Mouse (Mus musculus) midbrain, embryonic 12.5 days (tissue): ENCODE data around the gene Pmepa1. TPM values are rescaled to one million over a fixed set of nuclear protein-coding genes. Genes with fewer than 3 reads are reported as not detected.

ENCODE experiments used
- ATAC-seq: fragments of 200-750 bp; cut with Nextera tagmentation; 2 replicates; pipeline ENCODE4 v1.8.0; 2017; ENCODE audit warnings: low read depth, moderate TSS enrichment, moderate library complexity; ENCODE audit not compliant: low FRiP score
- H3K27ac ChIP-seq: fragments of 300-500 bp; sonication (generic); replicated peaks from 2 replicates; pipeline ENCODE4 v1.5.1; 2016; ENCODE audit warnings: mild to moderate bottlenecking
- H3K27me3 ChIP-seq: fragments of 300-500 bp; sonication (generic); 2 replicates; pipeline ENCODE4 v1.6.1; 2016; ENCODE audit warnings: mild to moderate bottlenecking
- H3K36me3 ChIP-seq: fragments of 300-500 bp; sonication (generic); 2 replicates; pipeline ENCODE4 v1.6.1; 2016
- H3K4me1 ChIP-seq: fragments of 300-500 bp; sonication (generic); 2 replicates; pipeline ENCODE4 v1.6.1; 2016
- H3K4me2 ChIP-seq: fragments of 300-500 bp; sonication (generic); replicated peaks from 2 replicates; pipeline ENCODE4 v1.6.1; 2016; ENCODE audit warnings: mild to moderate bottlenecking, moderate library complexity
- H3K4me3 ChIP-seq: fragments of 300-500 bp; sonication (generic); 2 replicates; pipeline ENCODE4 v1.5.1; 2016; ENCODE audit warnings: mild to moderate bottlenecking
- H3K9ac ChIP-seq: fragments of 300-500 bp; sonication (generic); replicated peaks from 2 replicates; pipeline ENCODE4 v1.6.1; 2016; ENCODE audit warnings: mild to moderate bottlenecking, moderate library complexity
- H3K9me3 ChIP-seq: fragments of 300-500 bp; sonication (generic); 2 replicates; pipeline ENCODE4 v1.6.1; 2016; ENCODE audit warnings: mild to moderate bottlenecking
- WGBS: fragments of 180-500 bp; shearing (Covaris S2); methylation state at CpG from one replicate; pipeline ENCODE4 v1.1.7; 2016; 5-methylcytosine and 5-hydroxymethylcytosine counted together
- polyA plus RNA-seq: library from polyadenylated mRNA; unstranded; fragments of >200 nt; fragmentation: Nextera tagmentation; extraction: Ambion mirVana; gene quantifications from 2 replicates; pipeline ENCODE4 v1.2.1, GENCODE M21; 2016

The Pmepa1 gene
- polyA plus RNA-seq, 1 experiment from 2014 or later, result 4.6 TPM

DNA sequence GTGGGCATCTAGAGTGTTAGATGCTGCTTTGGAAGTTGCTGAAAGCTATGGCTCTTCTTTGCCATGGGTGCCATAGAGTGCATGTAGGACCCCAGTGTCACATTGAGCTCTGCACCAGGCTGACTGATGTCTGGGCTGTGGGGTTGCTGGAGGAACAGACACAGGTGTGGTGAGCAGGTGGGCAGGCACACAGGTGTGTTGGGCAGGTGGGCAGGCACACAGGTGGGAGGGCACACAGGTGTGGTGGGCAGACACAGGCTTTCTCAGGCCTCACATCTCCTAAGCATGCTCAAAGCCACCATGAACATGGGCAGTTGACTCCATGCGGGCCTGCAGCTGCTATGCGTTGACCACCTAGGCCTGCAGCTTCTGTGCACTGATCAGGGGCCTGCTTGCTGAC, 16.2 kb upstream of the Pmepa1 start:
- 100% methylated on average over 2 of the region's 2 CpGs for WGBS
- no peaks in the 10 kb centered on the region for H3K9me3 ChIP-seq
- no peak overlapping the region for H3K4me2 ChIP-seq
- H3K27ac ChIP-seq, result no peak overlapping the region
- peaks cover 5% of the 10 kb centered on the region; the same call in 1 of the 2 replicates for H3K27me3 ChIP-seq
- ATAC-seq, result no peak
- no peak overlapping the region for H3K9ac ChIP-seq
- no peak overlapping the region for H3K4me3 ChIP-seq
- H3K4me1 ChIP-seq, result no peaks in the 10 kb centered on the region
- H3K36me3 ChIP-seq, result no peaks in the 10 kb centered on the region

DNA sequence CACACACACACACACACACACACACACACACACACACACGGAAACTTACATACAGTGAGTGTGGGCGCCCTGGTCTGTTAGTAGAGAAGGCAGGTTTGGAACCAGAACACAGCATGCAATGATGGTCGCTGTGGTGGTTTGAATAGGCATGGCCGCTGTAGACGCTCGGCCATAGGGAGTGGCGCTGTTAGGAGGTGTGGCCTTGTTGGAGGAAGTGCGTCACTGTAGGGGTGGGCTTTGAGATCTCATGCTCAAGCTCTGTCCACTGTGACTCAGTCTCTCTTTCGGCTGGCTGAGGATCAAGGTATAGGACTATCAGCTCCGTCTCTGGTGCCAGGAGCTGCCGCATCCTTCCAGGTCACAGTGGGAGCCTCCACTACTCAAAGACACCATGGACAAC, 14.6 kb upstream of the Pmepa1 start:
- Histone ChIP-seq H3K4me1 (no peaks in the 10 kb centered on the region), H3K36me3 (no peaks in the 10 kb centered on the region)

DNA sequence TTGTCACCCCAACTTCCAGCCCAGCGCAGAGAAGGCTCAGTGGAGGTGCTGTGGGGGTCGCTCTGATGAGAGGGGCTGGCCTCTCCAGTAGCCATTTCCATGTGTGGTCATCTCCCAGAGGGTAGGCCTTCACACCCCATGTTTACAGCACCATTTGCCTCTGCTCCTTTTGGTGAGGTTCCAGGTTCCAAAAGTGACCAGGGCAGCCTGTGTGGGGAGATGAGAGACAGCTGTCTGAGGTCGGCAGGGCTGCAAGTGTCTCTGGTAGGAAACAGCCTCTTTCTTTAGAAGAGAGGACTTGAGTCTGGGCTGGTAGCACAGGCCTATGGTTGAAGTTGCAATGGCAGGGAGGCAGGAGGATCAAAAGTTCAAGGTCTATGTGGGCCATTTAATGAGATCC, 13.6 kb upstream of the Pmepa1 start:
- Histone ChIP-seq H3K36me3 (no peaks in the 10 kb centered on the region), H3K9ac (no peak overlapping the region), H3K4me2 (no peak overlapping the region), H3K4me1 (no peaks in the 10 kb centered on the region), H3K4me3 (no peak overlapping the region), H3K27me3 (no peaks in the 10 kb centered on the region), H3K9me3 (no peaks in the 10 kb centered on the region), H3K27ac (no peak overlapping the region)
- no peak for ATAC-seq
- 93% methylated on average over 3 of the region's 3 CpGs for WGBS

More for the DNA sequence above, 14.6 kb upstream of the Pmepa1 start:
- Histone ChIP-seq H3K4me3 (no peak overlapping the region), H3K4me2 (no peak overlapping the region), H3K9ac (no peak overlapping the region), H3K27me3 (no peaks in the 10 kb centered on the region), H3K9me3 (no peaks in the 10 kb centered on the region), H3K27ac (no peak overlapping the region)
- no peak for ATAC-seq
- WGBS, result 93% methylated on average over 11 of the region's 11 CpGs

DNA sequence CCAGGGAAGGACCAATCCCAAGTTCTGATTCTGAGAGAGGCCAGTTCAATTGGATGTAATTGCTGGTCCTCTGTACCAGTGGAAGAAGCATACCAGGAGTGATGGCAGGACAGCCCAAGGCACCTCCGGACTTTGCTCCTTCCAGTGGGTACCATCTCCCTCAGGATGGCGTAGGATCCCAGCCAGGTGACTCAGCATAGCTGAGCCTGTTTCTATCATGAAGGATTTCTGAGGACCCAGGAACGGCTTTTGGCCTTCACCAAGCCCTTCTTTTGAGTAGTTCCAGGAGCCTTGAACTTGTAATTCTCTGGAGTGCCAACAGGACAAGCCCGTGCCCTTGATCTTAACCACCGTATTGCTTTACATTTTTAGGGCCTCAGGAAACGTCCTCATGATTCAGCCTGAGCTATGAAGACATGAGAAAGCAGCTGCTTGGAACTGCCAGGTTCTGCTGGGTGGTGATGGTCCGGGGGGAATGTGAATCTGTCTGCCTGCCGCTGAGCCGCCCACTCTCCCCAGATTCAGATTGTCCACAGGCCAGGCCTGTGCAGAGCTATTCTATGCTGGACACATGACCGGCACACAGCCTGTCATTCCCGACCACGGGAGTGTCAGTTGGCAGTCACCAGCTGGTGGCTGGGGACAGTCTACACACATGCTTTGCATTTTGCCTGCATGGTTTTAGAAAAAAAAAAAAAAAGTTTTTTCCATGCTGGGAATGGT, 9.6 kb upstream of the Pmepa1 start:
- 87% methylated on average over 12 of the region's 12 CpGs for WGBS
- Histone ChIP-seq H3K27ac (no peak overlapping the region), H3K4me2 (no peak overlapping the region)

DNA sequence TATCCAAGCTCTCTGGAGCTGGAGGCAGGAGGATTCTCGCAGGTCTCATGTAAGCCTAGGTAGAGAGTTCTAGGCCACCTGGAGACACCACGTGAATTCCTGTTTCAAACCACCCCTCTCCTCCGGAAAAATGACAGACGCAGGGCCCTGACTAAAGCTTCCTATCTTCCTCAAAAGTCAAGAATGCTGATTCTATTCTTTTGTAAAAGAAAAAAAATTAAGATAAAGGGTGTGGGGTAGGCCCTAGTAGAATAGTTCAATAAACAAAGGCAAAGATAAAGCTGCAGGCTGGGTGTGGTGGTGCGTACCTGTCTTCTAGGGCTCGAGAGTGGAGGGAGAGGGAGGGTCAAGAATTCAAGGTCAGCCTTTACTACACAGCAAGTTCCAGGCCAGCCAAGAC, 8.4 kb upstream of the Pmepa1 start:
- Histone ChIP-seq H3K27me3 (peaks cover under 1% of the 10 kb centered on the region; the same call in 1 of the 2 replicates), H3K9ac (no peak overlapping the region), H3K4me2 (no peak overlapping the region), H3K4me1 (peaks cover 4% of the 10 kb centered on the region; the same call in 1 of the 2 replicates), H3K4me3 (no peak overlapping the region), H3K27ac (no peak overlapping the region), H3K9me3 (no peaks in the 10 kb centered on the region), H3K36me3 (no peaks in the 10 kb centered on the region)
- no peak for ATAC-seq
- WGBS, result 80% methylated on average over 6 of the region's 6 CpGs

More for the DNA sequence above, 9.6 kb upstream of the Pmepa1 start:
- H3K4me3 ChIP-seq, result no peak overlapping the region
- no peaks in the 10 kb centered on the region for H3K36me3 ChIP-seq
- H3K4me1 ChIP-seq, result peaks cover 4% of the 10 kb centered on the region; the same call in 1 of the 2 replicates
- H3K9ac ChIP-seq, result no peak overlapping the region
- no peak for ATAC-seq
- H3K9me3 ChIP-seq, result no peaks in the 10 kb centered on the region
- no peaks in the 10 kb centered on the region for H3K27me3 ChIP-seq

DNA sequence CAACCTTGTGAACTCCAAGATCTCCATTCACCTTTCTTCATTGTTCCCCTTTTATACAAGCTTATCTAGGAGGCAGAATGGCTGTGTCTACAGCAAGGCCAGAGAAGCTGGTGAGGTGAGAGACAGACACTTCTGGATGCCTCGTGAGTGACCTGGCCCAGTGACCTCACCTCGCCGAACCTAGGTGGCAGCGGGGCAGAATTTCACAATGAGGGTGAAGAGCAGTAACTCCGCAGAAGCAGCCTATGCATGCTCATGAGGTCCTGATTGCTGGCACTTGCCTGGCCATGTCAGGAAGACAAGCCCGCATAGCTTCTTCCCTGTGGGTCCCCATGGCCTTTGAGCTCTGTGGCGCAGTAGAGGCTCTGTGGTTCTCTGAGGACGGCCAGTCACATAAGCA, 5.9 kb upstream of the Pmepa1 start:
- Histone ChIP-seq H3K27me3 (peaks cover 24% of the 10 kb centered on the region), H3K4me2 (no peak overlapping the region), H3K4me3 (no peak overlapping the region), H3K4me1 (peaks cover 5% of the 10 kb centered on the region), H3K36me3 (no peaks in the 10 kb centered on the region), H3K27ac (no peak overlapping the region), H3K9ac (no peak overlapping the region), H3K9me3 (no peaks in the 10 kb centered on the region)
- 90% methylated on average over 8 of the region's 8 CpGs for WGBS
- no peak for ATAC-seq

DNA sequence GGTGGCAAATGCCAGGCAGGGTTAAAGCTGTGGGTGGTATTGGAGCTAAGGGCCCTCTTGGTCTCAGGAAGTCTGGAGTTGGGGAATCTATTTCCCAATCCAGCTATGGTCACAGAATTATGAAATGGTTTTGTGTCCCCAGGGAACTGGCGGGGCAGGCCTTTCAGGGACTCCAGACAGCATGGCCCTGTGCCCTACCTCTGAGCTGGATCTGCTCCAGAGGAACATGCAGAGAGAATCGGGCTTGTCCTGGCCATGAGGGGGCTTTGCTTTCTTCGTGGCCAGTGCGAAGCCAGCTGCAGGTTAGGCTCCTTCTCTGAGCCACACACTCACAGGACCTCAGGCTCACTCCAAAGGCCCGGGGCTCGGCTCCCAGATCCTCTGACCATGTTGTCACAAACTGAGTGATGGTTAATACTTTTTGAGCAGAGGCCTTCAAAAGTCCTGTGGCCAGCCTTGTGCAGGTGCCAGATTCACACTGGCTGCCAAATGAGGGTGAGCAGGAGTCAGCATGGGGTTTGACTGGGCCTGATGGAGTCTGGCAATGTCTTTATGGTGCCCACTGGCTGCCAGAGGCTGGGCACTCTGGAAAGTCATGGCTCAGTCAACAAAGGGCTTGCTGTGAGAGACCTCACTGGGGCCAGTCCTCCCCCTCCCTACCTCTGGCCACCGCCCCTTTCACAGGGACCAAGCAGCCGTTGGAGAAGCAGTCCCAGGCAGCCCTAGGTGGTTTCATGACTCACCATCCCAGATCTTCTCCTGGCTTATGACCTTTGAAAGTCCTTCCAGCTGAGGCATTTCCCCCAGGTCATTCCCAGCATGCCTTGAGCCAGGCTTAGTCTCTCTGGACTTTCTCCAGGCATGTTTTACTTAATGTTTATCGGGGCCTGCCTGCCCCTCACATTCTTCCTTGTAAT, 4.9 kb upstream of the Pmepa1 start:
- 70% methylated on average over 9 of the region's 9 CpGs for WGBS
- H3K9ac ChIP-seq, result no peak overlapping the region
- no peaks in the 10 kb centered on the region for H3K36me3 ChIP-seq
- no peak overlapping the region for H3K4me2 ChIP-seq
- peaks cover 11% of the 10 kb centered on the region for H3K4me1 ChIP-seq
- peaks cover 24% of the 10 kb centered on the region for H3K27me3 ChIP-seq
- no peak for ATAC-seq
- no peak overlapping the region for H3K27ac ChIP-seq
- no peak overlapping the region for H3K4me3 ChIP-seq
- H3K9me3 ChIP-seq, result no peaks in the 10 kb centered on the region

DNA sequence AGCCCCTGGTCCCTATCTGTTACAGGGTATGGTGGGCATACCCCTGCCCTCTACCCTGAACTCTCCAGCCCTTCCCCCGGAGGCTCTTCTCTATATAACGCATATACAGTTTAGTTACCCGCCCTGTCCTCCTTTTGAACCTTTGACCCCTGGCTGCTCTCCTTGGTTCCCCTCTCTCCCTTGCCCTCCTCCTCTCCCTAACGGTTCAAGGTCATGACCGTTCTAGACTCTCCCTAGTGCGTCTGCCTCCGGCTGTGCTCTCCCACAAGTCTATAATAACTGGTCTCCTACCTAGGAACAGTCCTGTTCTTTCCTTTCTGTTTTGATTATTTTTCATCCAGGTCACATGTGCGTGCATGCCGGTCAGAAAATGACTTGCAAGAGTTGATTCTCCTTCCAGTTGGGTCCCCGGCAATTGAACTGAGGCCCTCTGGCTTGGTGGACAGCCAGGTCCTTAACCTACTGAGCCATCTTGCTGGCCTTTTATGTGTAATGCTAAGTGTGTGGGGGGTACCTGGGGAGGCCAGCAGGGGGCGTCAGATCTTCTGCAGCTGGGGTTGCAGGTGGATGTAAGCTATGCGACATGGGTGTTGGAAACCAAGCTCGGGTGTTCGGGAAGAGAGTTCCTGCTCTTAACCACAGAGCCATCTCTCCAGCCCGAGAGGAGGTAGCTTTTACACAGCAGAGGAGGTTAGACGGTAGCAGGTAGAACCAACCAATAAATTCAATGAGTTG, 2.7 kb upstream of the Pmepa1 start:
- 79% methylated on average over 16 of the region's 16 CpGs for WGBS
- Histone ChIP-seq H3K27ac (no peak overlapping the region), H3K4me2 (no peak overlapping the region), H3K4me1 (peaks cover 23% of the 10 kb centered on the region), H3K4me3 (no peak overlapping the region), H3K36me3 (no peaks in the 10 kb centered on the region), H3K9ac (no peak overlapping the region), H3K9me3 (no peaks in the 10 kb centered on the region), H3K27me3 (peaks cover 31% of the 10 kb centered on the region)
- ATAC-seq, result no peak

DNA sequence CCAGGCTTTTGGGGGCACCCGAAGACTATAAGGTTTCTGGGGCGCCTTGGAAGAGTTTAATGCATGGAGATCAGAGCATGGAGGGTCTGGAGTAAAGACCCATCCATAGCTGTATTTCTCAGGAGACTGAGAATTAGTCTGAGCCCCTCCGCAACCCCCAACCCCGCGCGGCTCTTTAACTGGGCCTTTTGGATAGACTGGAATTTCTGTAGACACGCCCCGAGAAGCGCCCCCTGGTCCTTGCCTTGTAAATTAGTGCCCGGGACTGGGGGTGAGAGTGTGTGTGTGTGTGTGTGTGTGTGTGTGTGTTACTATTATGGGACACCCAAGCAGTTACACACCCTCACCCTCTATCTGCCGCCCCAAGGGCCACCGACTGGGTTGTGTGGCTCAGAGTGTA, 526 bp upstream of the Pmepa1 start:
- no peaks in the 10 kb centered on the region for H3K36me3 ChIP-seq
- H3K4me1 ChIP-seq, result peaks cover 41% of the 10 kb centered on the region
- WGBS, result 4% methylated on average over 12 of the region's 12 CpGs
- peaks cover 47% of the 10 kb centered on the region for H3K27me3 ChIP-seq
- peak; percentile 38 for ATAC-seq
- H3K9ac ChIP-seq, result peak overlapping the region; percentile 97
- no peaks in the 10 kb centered on the region for H3K9me3 ChIP-seq
- peak overlapping the region; percentile 66 for H3K4me2 ChIP-seq
- peak overlapping the region; percentile 63 for H3K27ac ChIP-seq
- H3K4me3 ChIP-seq, result peak overlapping the region; percentile 93

DNA sequence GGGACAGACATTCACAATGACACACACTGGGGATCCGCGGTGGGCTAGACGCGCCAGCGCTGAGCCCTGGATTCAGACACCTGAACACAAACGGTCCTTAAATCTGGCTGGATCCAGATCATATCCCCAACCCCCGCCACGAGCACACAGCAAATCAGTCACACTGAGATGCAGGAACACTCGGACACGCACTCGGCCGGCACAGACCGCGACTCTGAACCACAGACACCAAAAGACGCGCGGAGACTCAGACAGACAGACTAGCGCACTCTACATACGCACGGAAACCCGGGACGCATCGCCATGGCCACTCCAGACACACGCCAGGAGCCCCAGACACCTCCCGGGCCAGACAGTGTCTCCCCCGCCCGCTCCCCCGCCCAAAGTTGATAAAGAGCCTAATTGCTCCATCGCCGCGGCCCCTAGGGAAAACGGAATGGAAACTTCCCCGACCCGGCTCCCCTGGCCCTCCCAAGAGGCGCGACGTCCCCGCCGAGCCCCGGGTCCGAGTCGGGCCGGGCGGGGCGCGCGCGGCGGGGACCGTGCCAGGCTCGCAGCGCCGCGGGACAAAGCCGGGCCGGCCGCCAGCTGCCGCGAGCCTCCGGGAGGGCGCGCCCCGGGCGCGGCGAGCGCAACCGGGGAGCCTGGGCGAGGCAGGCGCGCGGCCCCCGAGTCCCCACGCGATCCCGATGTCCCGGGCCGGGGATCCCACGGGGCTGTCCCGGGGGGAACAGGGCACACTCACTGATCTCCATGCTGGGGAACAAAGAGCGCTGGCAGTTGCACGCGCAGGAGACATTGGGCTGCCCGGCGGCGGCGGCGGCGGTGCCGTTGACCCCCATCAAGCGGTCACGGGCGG, 761 bp downstream of the Pmepa1 start:
- Histone ChIP-seq H3K4me3 (peak overlapping the region; percentile 93), H3K4me1 (peaks cover 50% of the 10 kb centered on the region), H3K27me3 (peaks cover 52% of the 10 kb centered on the region), H3K9me3 (no peaks in the 10 kb centered on the region), H3K27ac (peak overlapping the region; percentile 81), H3K4me2 (peak overlapping the region; percentile 80), H3K9ac (peak overlapping the region; percentile 97), H3K36me3 (no peaks in the 10 kb centered on the region)
- WGBS, result under 1% methylated on average over 85 of the region's 93 CpGs
- ATAC-seq, result peak; percentile 13
